Mouse (Mus musculus) hindbrain, embryonic 11.5 days (tissue): ENCODE results near the gene Slc9a9. TPM values are rescaled to one million over a fixed set of nuclear protein-coding genes. Genes with fewer than 3 reads are reported as not detected.

Source experiments
- polyA plus RNA-seq: library from polyadenylated mRNA; unstranded; fragments of >200 nt; fragmentation: Nextera tagmentation; extraction: Ambion mirVana; gene quantifications from 2 replicates; pipeline ENCODE4 v1.2.1, GENCODE M21; 2014

Gene Slc9a9
- polyA plus RNA-seq, 1 experiment from 2014 or later = 3.8 TPM

Other genes starting within 250 kb of the Slc9a9 start
- 23.7 and 39.2 TPM in 2 replicates for gene 1190002N15Rik, start 131.8 kb upstream of the Slc9a9 start, polyA plus RNA-seq